Comparison of ENCODE assay signal across 10 mouse cellular contexts in genomic region chr7:141643160-141643559, GRCm38 (mm10). TPM values are rescaled to one million over a fixed set of nuclear protein-coding genes. Genes with fewer than 3 reads are reported as not detected.
DNase-seq lines count a peak whose midpoint lies in the region; ATAC-seq and TF ChIP-seq lines count a peak whose summit lies in the region.
"Had no signal": no experiment of that assay in that cellular context is flagged by ENCODE, and none has a peak within 500 bp of the region (broad histone marks: within the 10 kb centered on the region; RNA-seq: fewer than 3 reads in every experiment).

No protein-coding gene starts in this region.

- TF ChIP-seq CTCF in thymus, adult 2 months (IDR thresholded peaks at IDR 0.05; ENCODE audit: borderline replicate concordance, control insufficient read depth, extremely low read depth, insufficient read depth, low read length, poor library complexity): no peak

- TF ChIP-seq POLR2A in thymus, adult 2 months (IDR thresholded peaks at IDR 0.05; ENCODE audit: control insufficient read depth, extremely low read depth, insufficient read depth, low read length, poor library complexity): no peak

- WGBS in heart, embryonic 10.5 days: 45% methylated on average over 3 of the region's 3 CpGs
- WGBS in thymus, adult 2 months: 36% methylated on average over 3 of the region's 3 CpGs
- WGBS in liver, embryonic 11.5 days: 48% methylated on average over 3 of the region's 3 CpGs
- 43% methylated on average over 3 of the region's 3 CpGs for WGBS in neural tube, embryonic 15.5 days
- WGBS in forebrain, embryonic 12.5 days: 62% methylated on average over 3 of the region's 3 CpGs

- no peak overlapping the region for H3K4me2 ChIP-seq in liver, embryonic 11.5 days
- no peak overlapping the region for H3K4me2 ChIP-seq in neural tube, embryonic 15.5 days
- H3K4me2 ChIP-seq in forebrain, embryonic 12.5 days: no peak overlapping the region
- H3K4me2 ChIP-seq: hindbrain, embryonic 15.5 days had no signal

- peak; percentile 17 to 40 for DNase-seq in heart, adult 18-20 months
- no peak for DNase-seq in heart, embryonic 10.5 days (ENCODE audit: low spot score)
- DNase-seq in thymus, adult 2 months: peak; percentile 23
- DNase-seq in thymus, adult 18-20 months: no peak
- DNase-seq in liver, embryonic 11.5 days (ENCODE audit: low spot score): no peak

- H3K27ac ChIP-seq in heart, embryonic 10.5 days: no peak overlapping the region
- H3K27ac ChIP-seq in thymus, adult 2 months (ENCODE audit: control insufficient read depth, insufficient read depth, low read length): no peak overlapping the region
- H3K27ac ChIP-seq in liver, embryonic 11.5 days (ENCODE audit: low read depth, low read length): no peak overlapping the region
- no peak overlapping the region for H3K27ac ChIP-seq in neural tube, embryonic 15.5 days (replicated peaks)
- no peak overlapping the region for H3K27ac ChIP-seq in forebrain, embryonic 12.5 days
- H3K27ac ChIP-seq: hindbrain, embryonic 15.5 days had no signal

- H3K36me3 ChIP-seq in heart, embryonic 10.5 days: no peaks in the 10 kb centered on the region
- H3K36me3 ChIP-seq in thymus, adult 2 months (ENCODE audit: control insufficient read depth, insufficient read depth, low read length): no peaks in the 10 kb centered on the region
- H3K36me3 ChIP-seq in liver, embryonic 11.5 days (ENCODE audit: control insufficient read depth, insufficient read depth, low read length): no peaks in the 10 kb centered on the region
- H3K36me3 ChIP-seq in neural tube, embryonic 15.5 days: no peaks in the 10 kb centered on the region
- no peaks in the 10 kb centered on the region for H3K36me3 ChIP-seq in forebrain, embryonic 12.5 days (replicated peaks)
- H3K36me3 ChIP-seq: hindbrain, embryonic 15.5 days had no signal

- H3K9me3 ChIP-seq in heart, embryonic 10.5 days: no peaks in the 10 kb centered on the region
- H3K9me3 ChIP-seq in liver, embryonic 11.5 days (ENCODE audit: control insufficient read depth, low read length): no peaks in the 10 kb centered on the region
- H3K9me3 ChIP-seq in neural tube, embryonic 15.5 days (replicated peaks): no peaks in the 10 kb centered on the region
- H3K9me3 ChIP-seq in forebrain, embryonic 12.5 days: no peaks in the 10 kb centered on the region
- H3K9me3 ChIP-seq: hindbrain, embryonic 15.5 days had no signal

- H3K27me3 ChIP-seq in heart, embryonic 10.5 days (ENCODE audit: insufficient read depth, poor library complexity, severe bottlenecking): peaks cover 9% of the 10 kb centered on the region; the same call in 1 of the 2 replicates
- H3K27me3 ChIP-seq in thymus, adult 2 months (ENCODE audit: control insufficient read depth, insufficient read depth, low read length): no peaks in the 10 kb centered on the region
- no peaks in the 10 kb centered on the region for H3K27me3 ChIP-seq in liver, embryonic 11.5 days (replicated peaks; ENCODE audit: control insufficient read depth, insufficient read depth, low read length)
- H3K27me3 ChIP-seq in neural tube, embryonic 15.5 days (replicated peaks): no peaks in the 10 kb centered on the region
- no peaks in the 10 kb centered on the region for H3K27me3 ChIP-seq in forebrain, embryonic 12.5 days
- H3K27me3 ChIP-seq: hindbrain, embryonic 15.5 days had no signal

- no peak overlapping the region for H3K9ac ChIP-seq in liver, embryonic 11.5 days (ENCODE audit: low read depth, low read length)
- no peak overlapping the region for H3K9ac ChIP-seq in neural tube, embryonic 15.5 days (replicated peaks)
- no peak overlapping the region for H3K9ac ChIP-seq in forebrain, embryonic 12.5 days
- H3K9ac ChIP-seq: hindbrain, embryonic 15.5 days had no signal

- H3K4me3 ChIP-seq in heart, embryonic 10.5 days: no peak overlapping the region
- H3K4me3 ChIP-seq in thymus, adult 2 months (ENCODE audit: control insufficient read depth, insufficient read depth, low read length): no peak overlapping the region
- H3K4me3 ChIP-seq in liver, embryonic 11.5 days (ENCODE audit: low read depth, low read length): no peak overlapping the region
- H3K4me3 ChIP-seq in neural tube, embryonic 15.5 days (replicated peaks): no peak overlapping the region
- H3K4me3 ChIP-seq in forebrain, embryonic 12.5 days (replicated peaks): no peak overlapping the region
- H3K4me3 ChIP-seq: hindbrain, embryonic 15.5 days had no signal

- H3K4me1 ChIP-seq in heart, embryonic 10.5 days: peaks cover 17% of the 10 kb centered on the region
- no peaks in the 10 kb centered on the region for H3K4me1 ChIP-seq in thymus, adult 2 months (replicated peaks; ENCODE audit: control insufficient read depth, insufficient read depth, low read length)
- no peaks in the 10 kb centered on the region; the same call in none of the 2 replicates for H3K4me1 ChIP-seq in liver, embryonic 11.5 days (replicated peaks; ENCODE audit: control insufficient read depth, insufficient read depth, low read length)
- no peaks in the 10 kb centered on the region for H3K4me1 ChIP-seq in neural tube, embryonic 15.5 days
- no peaks in the 10 kb centered on the region for H3K4me1 ChIP-seq in forebrain, embryonic 12.5 days
- H3K4me1 ChIP-seq: hindbrain, embryonic 15.5 days had no signal

- ATAC-seq in liver, embryonic 11.5 days (replicated peaks; ENCODE audit: low FRiP score): 0 out of 2 replicates have a peak, but pooled peaks have one; percentile 22
- ATAC-seq in granulocyte monocyte progenitor cell, adult 5-6 weeks (replicated peaks; ENCODE audit: poor library complexity, severe bottlenecking): no peak; the same call in 1 of the 2 replicates
- no peak for ATAC-seq in neural tube, embryonic 15.5 days (ENCODE audit: low FRiP score)
- ATAC-seq in forebrain, embryonic 12.5 days (ENCODE audit: low FRiP score): no peak

RNA-seq across cellular contexts. Expression of gene Muc6, which starts 12.0 kb away (rescaled TPM):
- total RNA-seq in heart, adult 18-20 months (2021): not detected
- 0.09 and 0.13 TPM in 2 replicates for polyA plus RNA-seq in heart, embryonic 10.5 days (2016; fragmentation: Nextera tagmentation; extraction: Ambion mirVana)
- 0.16 and 0.17 TPM in 2 replicates for polyA plus RNA-seq in thymus, adult 2 months (2012; rRNA removed)
- polyA plus RNA-seq in liver, embryonic 11.5 days (2014; fragmentation: Nextera tagmentation; extraction: Ambion mirVana): 2.4 and 2.6 TPM in 2 replicates
- total RNA-seq in granulocyte monocyte progenitor cell, adult 5-6 weeks (2014; fragmentation: Nextera tagmentation): 0.80 TPM in 1 of 2 replicates, not detected in the other
- not detected in 2 replicates for total RNA-seq in granulocyte monocyte progenitor cell, adult 5-6 weeks (2017)
- 0.27 and 0.31 TPM in 2 replicates for polyA plus RNA-seq in neural tube, embryonic 15.5 days (2015; fragmentation: Nextera tagmentation; extraction: Ambion mirVana)
- 0.14 and 0.19 TPM in 2 replicates for polyA plus RNA-seq in forebrain, embryonic 12.5 days (2016; fragmentation: Nextera tagmentation; extraction: Ambion mirVana)
- total RNA-seq: adrenal gland, postnatal 36 days had no signal

RNA-seq across cellular contexts. Expression of gene Muc2, which starts 47.0 kb away (rescaled TPM):
- under 1 TPM in 1 of 2 experiments, not detected in 1; 0.44 TPM for total RNA-seq in heart, adult 18-20 months (2021)
- polyA plus RNA-seq in heart, embryonic 10.5 days (2016; fragmentation: Nextera tagmentation; extraction: Ambion mirVana): 0.09 and 0.21 TPM in 2 replicates
- polyA plus RNA-seq in thymus, adult 2 months (2012; rRNA removed): 1.2 and 1.4 TPM in 2 replicates
- 0.21 and 0.22 TPM in 2 replicates for polyA plus RNA-seq in liver, embryonic 11.5 days (2014; fragmentation: Nextera tagmentation; extraction: Ambion mirVana)
- total RNA-seq in granulocyte monocyte progenitor cell, adult 5-6 weeks (2014; fragmentation: Nextera tagmentation): not detected in 2 replicates
- not detected in 2 replicates for total RNA-seq in granulocyte monocyte progenitor cell, adult 5-6 weeks (2017)
- 0.29 and 0.35 TPM in 2 replicates for polyA plus RNA-seq in neural tube, embryonic 15.5 days (2015; fragmentation: Nextera tagmentation; extraction: Ambion mirVana)
- 0.19 and 0.24 TPM in 2 replicates for polyA plus RNA-seq in forebrain, embryonic 12.5 days (2016; fragmentation: Nextera tagmentation; extraction: Ambion mirVana)

Comparison
In these comparisons a context has a peak if more than half of its experiments do, and no peak if none do; other contexts are left out.
1. DNase-seq: peak in heart, adult 18-20 months (2 of 2) and thymus, adult 2 months (single experiment); none in heart, embryonic 10.5 days (single experiment), thymus, adult 18-20 months (0 of 2) and liver, embryonic 11.5 days (single experiment).